Mouse (Mus musculus) brain, embryonic 14.5 days (tissue): Measurements from ENCODE around the gene Pdzd2.

ENCODE experiments used
- CTCF ChIP-seq: fragments of 200-500 bp; IDR thresholded peaks from 2 replicates; pipeline ENCODE4 v1.5.1; 2012; ENCODE audit warnings: inconsistent platforms, mild to moderate bottlenecking, moderate library complexity, borderline replicate concordance; ENCODE audit not compliant: insufficient read depth, insufficient read length; ENCODE audit errors: extremely low read depth
- POLR2A ChIP-seq: fragments of 200-500 bp; IDR thresholded peaks from 2 replicates; pipeline ENCODE4 v1.6.1; 2012; ENCODE audit warnings: mild to moderate bottlenecking, inconsistent platforms, borderline replicate concordance; ENCODE audit not compliant: poor library complexity, insufficient read depth, insufficient read length, severe bottlenecking; ENCODE audit errors: extremely low read depth

- TF ChIP-seq CTCF (no peak), POLR2A (no peak)
These were observed 34.5 kb upstream of the Pdzd2 start for GRCm38 (mm10) chr15:12774149-12774753.
